Mouse (Mus musculus): Measurements from ENCODE around the gene Dmwd. TPM values are rescaled to one million over a fixed set of nuclear protein-coding genes. Genes with fewer than 3 reads are reported as not detected.

Gene Dmwd
- total and polyA plus RNA-seq, 3 experiments, result 18.3 to 70.3 (median 51.5) TPM

DNA sequence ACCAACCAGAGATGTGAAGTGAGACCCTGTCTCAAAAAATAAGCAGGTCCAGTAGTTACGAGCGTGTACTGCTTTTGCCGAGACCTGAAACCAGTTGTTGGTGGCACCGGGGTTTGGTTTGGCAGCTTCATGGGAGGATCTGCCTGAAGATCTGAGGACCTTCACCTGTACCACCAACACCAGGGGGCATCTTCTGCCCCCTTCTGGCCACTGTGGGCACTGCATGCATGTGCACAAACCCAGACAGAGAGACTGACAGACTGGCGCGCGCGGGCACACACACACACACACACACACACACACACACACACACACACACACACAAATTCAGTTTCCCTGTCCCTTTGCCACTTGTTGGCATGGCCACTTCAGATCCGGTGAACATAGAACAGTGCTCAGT lies 2.5 kb upstream of the Dmwd start:
- Histone ChIP-seq H3K27ac (ENCODE audit: control insufficient read depth, low read depth, low read length) (no peak overlapping the region), H3K27me3 (ENCODE audit: control insufficient read depth in 1 of 2, insufficient read depth in 2 of 2, low read length in 2 of 2) (no peaks in the 10 kb centered on the region), H3K79me2 (ENCODE audit: control insufficient read depth, insufficient read depth, low read length, poor library complexity) (peaks cover 9% of the 10 kb centered on the region), H3K36me3 (ENCODE audit: control insufficient read depth in 1 of 2, insufficient read depth in 2 of 2, low read length in 2 of 2) (peaks cover 0 to 11% of the 10 kb centered on the region in 2 experiments; a peak in 2 of 4 replicates), H3K4me1 (ENCODE audit: control insufficient read depth in 1 of 2, insufficient read depth in 2 of 2, low read length in 2 of 2) (peaks cover 4 to 20% of the 10 kb centered on the region in 2 experiments), H3K4me3 (ENCODE audit: control insufficient read depth in 1 of 2, insufficient read depth in 1 of 2, low read depth in 2 of 2, low read length in 2 of 2) (no peak overlapping the region), H3K9ac (ENCODE audit: control insufficient read depth, low read depth, low read length, poor library complexity, severe bottlenecking) (no peak overlapping the region), H3K9me3 (replicated peaks; ENCODE audit: insufficient read depth, low read length) (no peaks in the 10 kb centered on the region)
- peak; percentile 65 to 83 (median 66) for TF ChIP-seq CTCF (IDR thresholded peaks at IDR 0.05 in 2 of 3, conservative IDR thresholded peaks at IDR 0.05 in 1 of 3; ENCODE audit: control insufficient read depth in 1 of 3, insufficient read depth in 1 of 3, low read depth in 2 of 3, low read length in 3 of 3, poor library complexity in 1 of 3, severe bottlenecking in 1 of 3)
- no peak for TF ChIP-seq TCF12 (IDR thresholded peaks at IDR 0.05; ENCODE audit: low read depth, low read length)
- TF ChIP-seq NRF1 (IDR thresholded peaks at IDR 0.05; ENCODE audit: insufficient read depth, low read depth, low read length, poor library complexity, severe bottlenecking), result no peak
- peak; percentile 28; the same call in 1 of the 2 replicates for TF ChIP-seq SMC3 (IDR thresholded peaks at IDR 0.05; ENCODE audit: low read depth, low read length)
- TF ChIP-seq MXI1 (IDR thresholded peaks at IDR 0.05; ENCODE audit: low read depth, low read length), result no peak
- DNase-seq (ENCODE audit: low read depth, low spot score), result peak; percentile 44

DNA sequence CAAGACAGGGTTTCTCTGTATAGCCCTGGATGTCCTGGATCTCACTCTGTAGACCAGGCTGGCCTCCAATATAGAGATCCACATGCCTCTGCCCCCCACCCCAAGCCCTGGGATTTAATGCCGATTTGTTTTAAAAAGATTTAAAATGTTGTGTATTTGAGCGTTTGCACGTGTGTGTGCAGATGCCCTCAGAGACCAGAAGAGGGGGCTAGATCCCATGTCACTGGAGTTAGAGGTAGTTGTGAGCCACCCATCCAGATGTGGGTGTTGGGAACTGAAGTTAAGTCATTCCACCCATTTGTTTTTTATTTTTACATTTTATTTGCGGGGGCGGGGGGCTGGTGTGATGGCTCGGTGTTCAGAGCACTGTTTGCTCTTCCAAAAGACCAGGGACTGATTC lies 1.5 kb upstream of the Dmwd start:
- H3K9me3 ChIP-seq (replicated peaks; ENCODE audit: insufficient read depth, low read length), result no peaks in the 10 kb centered on the region
- H3K4me1 ChIP-seq (ENCODE audit: control insufficient read depth in 1 of 2, insufficient read depth in 2 of 2, low read length in 2 of 2), result peaks cover 4 to 20% of the 10 kb centered on the region in 2 experiments
- peaks cover 9% of the 10 kb centered on the region for H3K79me2 ChIP-seq (ENCODE audit: control insufficient read depth, insufficient read depth, low read length, poor library complexity)
- H3K36me3 ChIP-seq (ENCODE audit: control insufficient read depth in 1 of 2, insufficient read depth in 2 of 2, low read length in 2 of 2), result peaks cover 0 to 11% of the 10 kb centered on the region in 2 experiments; a peak in 2 of 4 replicates
- no peak overlapping the region for H3K9ac ChIP-seq (ENCODE audit: control insufficient read depth, low read depth, low read length, poor library complexity, severe bottlenecking)
- H3K27ac ChIP-seq (ENCODE audit: control insufficient read depth, low read depth, low read length), result no peak overlapping the region
- H3K4me3 ChIP-seq (ENCODE audit: control insufficient read depth in 1 of 2, insufficient read depth in 1 of 2, low read depth in 2 of 2, low read length in 2 of 2), result no peak overlapping the region
- TF ChIP-seq RAD21 (IDR thresholded peaks at IDR 0.05; ENCODE audit: low read depth, low read length) (peak; percentile 18), SMC3 (IDR thresholded peaks at IDR 0.05; ENCODE audit: low read depth, low read length) (peak; percentile 25; the same call in 1 of the 2 replicates), POLR2AphosphoS5 (IDR thresholded peaks at IDR 0.05; ENCODE audit: borderline replicate concordance, low read depth, low read length) (no peak), CTCF (IDR thresholded peaks at IDR 0.05 in 2 of 3, conservative IDR thresholded peaks at IDR 0.05 in 1 of 3; ENCODE audit: control insufficient read depth in 1 of 3, insufficient read depth in 1 of 3, low read depth in 2 of 3, low read length in 3 of 3, poor library complexity in 1 of 3, severe bottlenecking in 1 of 3) (peak in 2 of 3 experiments; percentile 17 to 40; a peak in 2 of 6 replicates)
- H3K27me3 ChIP-seq (ENCODE audit: control insufficient read depth in 1 of 2, insufficient read depth in 2 of 2, low read length in 2 of 2), result no peaks in the 10 kb centered on the region
- DNase-seq (ENCODE audit: low read depth, low spot score), result no peak

DNA sequence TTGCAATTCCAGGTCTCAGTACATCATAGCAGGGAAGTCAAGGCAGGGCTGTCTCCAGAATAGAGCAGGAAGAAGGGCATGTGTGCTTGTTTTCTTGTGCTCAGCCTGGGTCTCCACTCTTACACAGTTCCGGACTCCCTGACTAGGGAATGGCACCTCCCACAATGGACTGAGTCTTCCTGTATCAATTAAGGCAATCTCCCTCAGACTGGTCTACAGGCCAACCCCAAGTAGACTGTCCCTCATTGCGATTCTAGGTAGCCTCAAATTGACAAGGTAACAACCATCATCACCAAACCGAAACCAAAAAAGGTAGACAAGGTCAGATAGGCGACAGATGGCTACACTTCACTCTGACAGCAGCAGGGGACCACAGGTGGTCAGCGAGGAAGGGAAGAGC lies 796 bp upstream of the Dmwd start:
- H3K4me1 ChIP-seq (ENCODE audit: control insufficient read depth in 1 of 2, insufficient read depth in 2 of 2, low read length in 2 of 2), result peaks cover 4 to 20% of the 10 kb centered on the region in 2 experiments
- TF ChIP-seq SIN3A (IDR thresholded peaks at IDR 0.05; ENCODE audit: low read length) (no peak), KAT2A (conservative IDR thresholded peaks at IDR 0.05; ENCODE audit: low read depth, low read length) (no peak), POLR2AphosphoS2 (IDR thresholded peaks at IDR 0.05; ENCODE audit: low read length) (no peak), ZNF384 (IDR thresholded peaks at IDR 0.05; ENCODE audit: low read depth, low read length) (no peak), RCOR1 (IDR thresholded peaks at IDR 0.05; ENCODE audit: low read depth, low read length) (no peak), ZMIZ1 (IDR thresholded peaks at IDR 0.05; ENCODE audit: low read depth, low read length) (no peak), NRF1 (IDR thresholded peaks at IDR 0.05; ENCODE audit: insufficient read depth, low read depth, low read length, poor library complexity, severe bottlenecking) (no peak), CHD2 (IDR thresholded peaks at IDR 0.05; ENCODE audit: low read length) (no peak)
- peak; percentile 25 for DNase-seq (ENCODE audit: low read depth, low spot score)
- H3K36me3 ChIP-seq (ENCODE audit: control insufficient read depth in 1 of 2, insufficient read depth in 2 of 2, low read length in 2 of 2), result peaks cover 0 to 11% of the 10 kb centered on the region in 2 experiments; a peak in 2 of 4 replicates
- H3K27me3 ChIP-seq (ENCODE audit: control insufficient read depth in 1 of 2, insufficient read depth in 2 of 2, low read length in 2 of 2), result no peaks in the 10 kb centered on the region
- H3K4me3 ChIP-seq (ENCODE audit: control insufficient read depth in 1 of 2, insufficient read depth in 1 of 2, low read depth in 2 of 2, low read length in 2 of 2), result peak overlapping the region; percentile 64 to 70
- peak overlapping the region; percentile 34; the same call in 1 of the 2 replicates for H3K9ac ChIP-seq (ENCODE audit: control insufficient read depth, low read depth, low read length, poor library complexity, severe bottlenecking)
- peaks cover 9% of the 10 kb centered on the region for H3K79me2 ChIP-seq (ENCODE audit: control insufficient read depth, insufficient read depth, low read length, poor library complexity)
- H3K27ac ChIP-seq (ENCODE audit: control insufficient read depth, low read depth, low read length), result no peak overlapping the region
- H3K9me3 ChIP-seq (replicated peaks; ENCODE audit: insufficient read depth, low read length), result no peaks in the 10 kb centered on the region

All from MEL (cell line).